Mouse (Mus musculus): ENCODE data around the gene Ckm.

Ckm gene

GRCm38 (mm10) chr7:19441448-19442091 lies 37.0 kb downstream of the Ckm start:
- peak; percentile 95 for TF ChIP-seq GATA4 (IDR thresholded peaks at IDR 0.05; ENCODE audit: insufficient replicate concordance, low read length)

GRCm38 (mm10) chr7:19443344-19443743 lies 38.8 kb downstream of the Ckm start:
- no peak for TF ChIP-seq GATA4 (IDR thresholded peaks at IDR 0.05; ENCODE audit: insufficient replicate concordance, low read length)

DNA sequence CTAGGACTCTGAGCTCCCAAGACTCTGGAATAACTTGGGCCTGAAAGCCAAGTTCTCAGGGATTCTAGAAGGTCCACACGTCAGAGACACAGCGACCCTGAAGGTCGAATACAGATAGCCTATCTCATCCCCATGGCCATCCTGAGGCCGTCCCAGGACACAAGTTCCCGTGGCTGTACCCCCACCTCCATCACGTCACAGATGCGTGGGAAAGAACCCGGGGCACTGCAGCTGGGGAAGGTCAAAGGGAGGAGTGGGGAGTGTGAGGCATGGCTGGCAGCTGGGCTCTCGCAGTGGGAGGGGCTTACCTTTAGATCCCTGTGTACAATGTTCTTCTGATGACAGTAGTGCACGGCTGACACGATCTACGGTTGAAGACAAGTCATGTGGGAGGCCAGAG lies 40.2 kb downstream of the Ckm start:
- no peak for TF ChIP-seq GATA4 (IDR thresholded peaks at IDR 0.05; ENCODE audit: insufficient replicate concordance, low read length)

DNA sequence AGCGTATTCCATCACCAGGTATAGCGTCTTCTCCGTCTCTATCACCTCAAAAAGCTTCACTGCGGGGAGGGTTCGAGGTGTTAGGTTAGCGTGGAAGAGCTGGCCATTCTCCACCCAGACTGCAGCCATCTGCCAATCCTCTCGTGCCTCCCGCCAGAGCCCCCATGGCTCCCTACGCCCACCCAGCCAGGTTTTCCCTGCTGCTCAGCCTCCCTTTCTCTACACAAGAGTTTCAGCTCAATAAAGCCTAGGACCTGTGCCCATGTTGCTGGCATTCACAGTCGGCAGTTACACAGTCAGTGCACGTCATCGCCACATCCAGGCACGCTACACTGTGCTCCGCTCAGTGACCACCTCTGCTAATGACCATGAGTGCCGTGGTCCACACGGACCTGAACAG lies 43.1 kb downstream of the Ckm start:
- no peak for TF ChIP-seq GATA4 (IDR thresholded peaks at IDR 0.05; ENCODE audit: insufficient replicate concordance, low read length)

DNA sequence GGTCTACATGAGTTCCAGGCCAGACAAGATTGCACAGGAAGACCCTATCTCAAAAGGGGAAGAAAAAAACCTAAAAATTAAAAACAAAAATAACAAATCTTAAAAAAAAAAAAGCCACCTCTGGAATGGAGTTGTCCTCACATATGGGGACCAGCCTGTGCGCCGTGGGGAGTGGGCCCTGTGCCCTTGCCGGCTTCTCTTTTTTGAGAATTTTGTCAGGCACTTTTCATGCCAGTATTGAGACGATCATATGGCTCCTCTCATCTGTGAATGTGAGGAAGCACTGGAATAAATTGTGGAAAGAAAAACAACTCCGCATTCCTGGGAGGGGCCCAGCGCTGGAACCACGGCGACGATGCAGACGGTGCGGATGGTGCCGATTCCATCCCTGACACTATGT lies 44.6 kb downstream of the Ckm start:
- TF ChIP-seq GATA4 (IDR thresholded peaks at IDR 0.05; ENCODE audit: insufficient replicate concordance, low read length): no peak

GRCm38 (mm10) chr7:19455186-19455585 lies 50.6 kb downstream of the Ckm start:
- TF ChIP-seq GATA4 (IDR thresholded peaks at IDR 0.05; ENCODE audit: insufficient replicate concordance, low read length): no peak

DNA sequence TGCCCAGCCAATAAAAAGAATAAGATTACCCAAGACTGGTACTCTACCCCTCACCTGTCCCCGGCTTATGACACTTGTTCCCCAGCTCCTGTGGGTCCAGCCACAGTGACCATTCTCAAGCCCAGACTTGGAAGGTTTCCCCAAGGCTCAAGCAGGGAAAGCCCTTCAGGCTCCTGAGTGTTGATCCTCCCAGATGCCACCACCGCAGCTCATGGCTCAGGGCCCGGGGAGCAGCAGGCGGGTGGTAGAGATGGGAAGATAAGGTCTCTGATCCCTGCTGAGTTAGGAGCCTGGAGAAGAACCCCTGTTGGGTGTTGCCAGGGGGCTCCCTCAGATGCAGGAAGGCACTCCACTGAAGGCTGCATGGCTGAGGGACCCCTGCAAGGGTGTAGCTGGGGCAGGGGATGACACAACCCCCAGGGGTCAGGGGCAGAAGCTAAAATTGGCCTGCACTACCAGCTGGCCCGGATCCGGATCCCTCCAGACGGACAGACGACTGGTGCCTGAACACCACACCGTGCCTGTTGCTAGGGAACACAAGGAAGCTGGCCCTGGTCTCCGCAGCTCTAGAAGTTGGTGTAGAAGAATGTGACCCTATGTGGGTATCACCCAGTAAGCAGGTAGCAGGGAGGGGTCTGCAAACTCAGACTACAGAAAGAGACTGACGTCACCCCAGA lies 51.4 kb downstream of the Ckm start:
- TF ChIP-seq GATA4 (IDR thresholded peaks at IDR 0.05; ENCODE audit: insufficient replicate concordance, low read length): no peak

DNA sequence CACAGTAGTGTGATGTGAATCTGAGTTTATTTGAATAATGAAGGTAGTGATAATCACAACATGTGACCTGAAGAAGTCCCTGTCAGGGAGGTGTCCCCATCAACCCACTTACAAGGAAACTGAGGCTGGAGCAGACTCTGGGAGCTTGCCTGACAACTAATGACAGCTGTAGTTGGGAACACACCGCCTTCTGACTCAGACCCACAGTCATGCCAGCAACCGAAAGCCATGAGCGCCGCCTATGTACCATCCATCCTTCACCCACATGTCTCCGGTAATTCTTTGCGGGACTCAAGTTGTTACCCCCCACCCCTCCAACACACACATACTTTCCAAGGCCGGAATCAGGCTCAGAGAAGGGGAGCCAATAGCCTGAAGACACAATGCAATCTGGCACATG lies 52.1 kb downstream of the Ckm start:
- TF ChIP-seq GATA4 (IDR thresholded peaks at IDR 0.05; ENCODE audit: insufficient replicate concordance, low read length): no peak

DNA sequence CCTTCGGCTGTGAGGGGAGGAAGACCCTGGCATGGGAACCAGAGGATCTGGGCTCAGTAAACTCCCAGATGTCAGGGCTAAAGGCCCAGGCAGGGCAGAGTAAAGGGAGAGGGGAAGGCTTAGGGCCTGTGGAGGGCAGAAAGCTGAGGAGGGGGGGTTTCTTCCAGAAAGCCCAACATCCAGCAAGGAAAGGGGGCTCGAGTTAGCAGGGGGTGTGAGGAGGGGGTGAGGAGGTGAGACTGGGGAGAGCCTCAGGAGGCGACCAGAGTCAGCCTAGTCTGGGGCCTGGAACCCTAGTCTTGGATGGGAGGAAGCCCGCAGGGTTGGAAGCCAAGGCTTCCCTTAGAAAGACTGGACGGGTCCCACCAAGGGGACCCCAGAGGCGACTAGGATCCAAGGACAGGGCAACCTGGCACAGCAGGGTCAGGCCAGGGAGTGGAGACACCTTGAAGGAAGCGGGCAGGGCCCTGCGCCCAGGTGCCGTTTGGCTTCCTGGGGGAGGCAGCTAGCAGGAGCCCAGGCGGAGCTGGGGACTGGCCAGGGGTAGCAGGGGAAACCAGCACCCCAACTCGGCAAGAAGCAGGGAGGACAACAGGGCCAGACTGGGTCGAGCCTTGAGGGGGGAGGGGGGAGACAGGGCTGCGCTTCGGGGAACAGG lies 53.0 kb downstream of the Ckm start:
- no peak for TF ChIP-seq GATA4 (IDR thresholded peaks at IDR 0.05; ENCODE audit: insufficient replicate concordance, low read length)

DNA sequence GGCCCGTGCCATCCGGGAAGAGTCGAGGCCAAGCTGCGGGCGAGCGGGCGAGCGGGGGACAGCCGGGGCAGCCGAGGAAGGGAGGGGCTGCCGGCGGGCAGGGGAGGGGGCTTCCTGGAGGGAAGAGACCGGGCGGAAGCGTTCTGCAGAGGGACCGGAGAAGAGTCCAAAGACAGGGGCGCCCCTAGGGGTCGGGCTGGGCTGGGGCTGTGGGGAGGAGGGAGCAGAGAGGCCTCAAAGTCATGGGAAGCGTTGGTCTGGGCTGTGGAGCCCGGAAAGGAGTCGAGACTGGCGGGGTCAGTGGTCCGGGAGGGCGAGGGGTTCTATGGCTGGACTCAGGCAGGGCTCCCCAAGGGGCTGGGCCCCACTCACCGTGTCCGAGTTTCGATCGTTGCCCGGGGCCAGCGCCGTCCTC lies 53.5 kb downstream of the Ckm start:
- no peak for TF ChIP-seq GATA4 (IDR thresholded peaks at IDR 0.05; ENCODE audit: insufficient replicate concordance, low read length)

GRCm38 (mm10) chr7:19458591-19459111 lies 54.1 kb downstream of the Ckm start, which contains the start of gene Mark4:
Gene Mark4, minus strand, starts transcription at chr7:19458821.
- no peak for TF ChIP-seq GATA4 (IDR thresholded peaks at IDR 0.05; ENCODE audit: insufficient replicate concordance, low read length)

DNA sequence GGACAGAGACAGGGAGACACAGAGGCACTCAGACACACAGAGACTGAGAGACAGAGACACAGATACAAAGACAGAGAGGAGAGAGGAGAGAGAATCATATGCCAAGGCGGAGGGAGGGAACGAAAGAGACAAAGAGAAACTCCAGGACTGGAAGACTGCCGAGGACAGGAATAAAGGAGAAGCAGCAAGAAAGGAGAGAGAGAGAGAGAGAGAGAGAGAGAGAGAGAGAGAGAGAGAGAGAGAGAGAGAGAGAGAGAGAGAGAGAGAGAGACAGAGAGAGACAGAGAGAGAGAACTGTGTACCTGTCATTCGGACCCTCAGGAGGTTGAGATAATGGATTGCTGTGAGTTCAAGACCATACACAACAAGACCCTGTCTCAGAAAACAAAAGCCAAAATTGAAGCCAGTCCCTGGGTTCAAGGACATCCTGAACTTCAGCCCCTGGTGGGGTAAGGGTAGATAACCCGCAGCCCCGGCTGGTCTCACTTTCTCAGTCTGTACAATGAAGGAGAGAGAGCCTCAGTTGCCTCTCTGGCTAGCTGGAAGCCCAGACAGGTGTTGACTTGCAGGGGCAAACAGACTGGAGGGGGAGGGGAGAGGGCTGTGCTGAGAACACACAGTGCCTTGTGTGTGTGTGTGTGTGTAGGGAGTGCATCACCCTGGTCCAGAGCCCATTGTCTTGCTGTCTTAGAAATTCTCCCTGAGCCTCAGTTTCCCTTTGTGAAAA lies 54.7 kb downstream of the Ckm start:
- no peak for TF ChIP-seq GATA4 (IDR thresholded peaks at IDR 0.05; ENCODE audit: insufficient replicate concordance, low read length)

DNA sequence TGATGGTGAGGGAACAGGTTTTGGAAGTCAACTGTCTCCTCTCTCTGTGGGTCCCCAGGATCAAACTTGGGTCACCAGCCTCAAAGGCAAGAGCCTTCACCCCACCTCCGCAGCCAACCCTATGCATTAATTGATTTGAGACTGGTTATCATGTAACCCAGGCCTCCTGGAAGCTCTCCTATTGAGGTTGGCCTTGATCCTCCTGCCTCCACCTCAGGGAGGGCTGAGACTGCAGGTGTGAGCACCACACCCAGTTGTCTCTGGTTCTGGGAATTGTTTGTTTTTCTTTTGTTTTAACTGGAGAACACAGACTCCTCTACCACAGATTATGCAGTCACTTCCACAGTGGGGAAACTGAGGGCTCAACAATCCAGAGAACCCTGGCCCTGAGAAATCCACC lies 55.9 kb downstream of the Ckm start:
- no peak for TF ChIP-seq GATA4 (IDR thresholded peaks at IDR 0.05; ENCODE audit: insufficient replicate concordance, low read length)

DNA sequence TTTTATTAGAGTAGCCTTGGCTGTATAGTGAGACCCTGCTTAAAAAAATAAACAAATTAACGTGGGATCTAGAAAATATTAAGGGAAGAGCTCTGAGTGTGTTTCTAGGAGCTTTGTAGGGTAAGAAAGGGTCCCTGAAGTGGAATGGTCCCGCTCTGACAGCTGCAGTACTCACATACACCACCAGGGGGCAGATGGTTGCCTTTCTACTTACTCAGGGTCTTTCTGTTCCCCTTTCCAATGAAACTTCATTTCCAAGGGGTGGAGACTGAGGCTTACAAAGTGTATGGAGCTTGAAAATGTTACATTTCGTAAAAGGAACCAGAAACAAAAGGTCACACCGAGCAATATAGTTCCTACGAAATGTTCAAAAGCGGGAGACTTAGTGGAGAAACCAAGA lies 56.9 kb downstream of the Ckm start:
- no peak for TF ChIP-seq GATA4 (IDR thresholded peaks at IDR 0.05; ENCODE audit: insufficient replicate concordance, low read length)

- no peak for TF ChIP-seq GATA4 (IDR thresholded peaks at IDR 0.05; ENCODE audit: insufficient replicate concordance, low read length)
These were observed 57.9 kb downstream of the Ckm start for GRCm38 (mm10) chr7:19462443-19462842.
